Mouse (Mus musculus) ES-E14 (cell line): Measurements from ENCODE around the gene Gna15. TPM values are rescaled to one million over a fixed set of nuclear protein-coding genes. Genes with fewer than 3 reads are reported as not detected.
A peak's percentile ranks its signal among the peaks of the same experiment; 100 is the strongest.

Experiments used
- DNase-seq: peaks from one replicate; pipeline ENCODE4 v3.0.0-alpha.2; 2013; ENCODE audit warnings: low read depth, low spot score
- H3K27ac ChIP-seq: 2 replicates; pipeline ENCODE4 v1.5.1; 2012; ENCODE audit warnings: low read depth, mild to moderate bottlenecking, low read length, moderate library complexity, mixed read lengths; ENCODE audit not compliant: poor library complexity, insufficient read depth, severe bottlenecking
- H3K36me3 ChIP-seq: 2 replicates; pipeline ENCODE4 v1.6.1; 2012; ENCODE audit warnings: mild to moderate bottlenecking, low read length, moderate library complexity, mixed read lengths; ENCODE audit not compliant: control insufficient read depth, poor library complexity, insufficient read depth, severe bottlenecking
- H3K4me1 ChIP-seq, 2 experiments: fragments of 150-350 bp in 1 of 2; sonication (generic) in 1 of 2; 2 replicates each; pipeline ENCODE4 v1.6.1; 2012; ENCODE audit warnings: low read length in 2 of 2, mild to moderate bottlenecking in 1 of 2, mixed read lengths in 1 of 2; ENCODE audit not compliant: control insufficient read depth in 2 of 2, insufficient read depth in 2 of 2, poor library complexity in 1 of 2
- H3K4me3 ChIP-seq, 2 experiments: fragments of 150-350 bp in 1 of 2; sonication (generic) in 1 of 2; 2 replicates each; pipeline ENCODE4 v1.5.1; 2012; ENCODE audit warnings: low read length in 2 of 2, low read depth in 1 of 2, mild to moderate bottlenecking in 1 of 2, mixed read lengths in 1 of 2; ENCODE audit not compliant: insufficient read depth in 1 of 2, poor library complexity in 1 of 2, severe bottlenecking in 1 of 2
- H3K9ac ChIP-seq: 2 replicates; pipeline ENCODE4 v1.6.1; 2012; ENCODE audit warnings: low read depth, mild to moderate bottlenecking, low read length, mixed read lengths; ENCODE audit not compliant: poor library complexity, insufficient read depth, severe bottlenecking
- H3K9me3 ChIP-seq: fragments of 150-350 bp; sonication (generic); 2 replicates; pipeline ENCODE4 v1.6.1; 2012; ENCODE audit warnings: low read depth, mild to moderate bottlenecking, low read length; ENCODE audit not compliant: control insufficient read depth, insufficient read depth
- CHD2 ChIP-seq: IDR thresholded peaks from 2 replicates; pipeline ENCODE4 v1.6.1; 2014; ENCODE audit warnings: mild to moderate bottlenecking, low read depth, low read length, inconsistent platforms
- HCFC1 ChIP-seq: IDR thresholded peaks from 2 replicates; pipeline ENCODE4 v1.6.1; 2012; ENCODE audit warnings: low read length, inconsistent platforms, borderline replicate concordance; ENCODE audit not compliant: insufficient read depth
- MAFK ChIP-seq: IDR thresholded peaks from 2 replicates; pipeline ENCODE4 v1.6.1; 2014; ENCODE audit warnings: mild to moderate bottlenecking, low read depth, low read length, inconsistent platforms; ENCODE audit not compliant: insufficient read depth
- ZC3H11A ChIP-seq: IDR thresholded peaks from 2 replicates; pipeline ENCODE4 v1.6.1; 2012; ENCODE audit warnings: low read depth, mild to moderate bottlenecking, inconsistent platforms, low read length, borderline replicate concordance
- ZNF384 ChIP-seq: IDR thresholded peaks from 2 replicates; pipeline ENCODE4 v1.6.1; 2012; ENCODE audit warnings: low read depth, low read length, inconsistent platforms
- in situ Hi-C, 2 experiments: fragments of 600-800 bp; cut with MboI; formaldehyde crosslinking; loops; one replicate each; pipeline ENCODE4 v1.15.1; 2025; ENCODE audit warnings: low sequenced_read_pairs in 2 of 2, inconsistent platforms in 1 of 2; ENCODE audit not compliant: unreplicated experiment in 2 of 2
- total RNA-seq: library from RNA; depleted of rRNA; stranded (reverse); fragments of 300-350 nt; gene quantifications from 2 replicates; pipeline ENCODE4 v1.2.3, GENCODE M21; 2012

Gna15 gene
- total RNA-seq, 1 experiment: 11.8 TPM

GRCm38 (mm10) chr10:81517227-81517626, 6.8 kb downstream of the Gna15 start:
- H3K36me3 ChIP-seq: no peaks in the 10 kb centered on the region
- in situ Hi-C loops: no loop called here
- DNase-seq: no peak
- no peaks in the 10 kb centered on the region for H3K9me3 ChIP-seq
- H3K9ac ChIP-seq: no peak overlapping the region
- peaks cover 0 to 2% of the 10 kb centered on the region in 2 experiments; a peak in 1 of 4 replicates for H3K4me1 ChIP-seq
- no peak overlapping the region for H3K27ac ChIP-seq
- H3K4me3 ChIP-seq: no peak overlapping the region
- TF ChIP-seq MAFK (no peak), HCFC1 (no peak), CHD2 (no peak), ZNF384 (no peak), ZC3H11A (no peak)

GRCm38 (mm10) chr10:81513798-81514197, 10.2 kb downstream of the Gna15 start:
- Histone ChIP-seq H3K9me3 (no peaks in the 10 kb centered on the region), H3K27ac (no peak overlapping the region), H3K36me3 (no peaks in the 10 kb centered on the region), H3K4me3 (no peak overlapping the region), H3K9ac (no peak overlapping the region), H3K4me1 (peaks cover 0 to 10% of the 10 kb centered on the region in 2 experiments; a peak in 2 of 4 replicates)
- TF ChIP-seq CHD2 (no peak), ZNF384 (no peak), ZC3H11A (no peak), HCFC1 (no peak)
- no peak for DNase-seq
- in situ Hi-C loops: no loop called here

DNA sequence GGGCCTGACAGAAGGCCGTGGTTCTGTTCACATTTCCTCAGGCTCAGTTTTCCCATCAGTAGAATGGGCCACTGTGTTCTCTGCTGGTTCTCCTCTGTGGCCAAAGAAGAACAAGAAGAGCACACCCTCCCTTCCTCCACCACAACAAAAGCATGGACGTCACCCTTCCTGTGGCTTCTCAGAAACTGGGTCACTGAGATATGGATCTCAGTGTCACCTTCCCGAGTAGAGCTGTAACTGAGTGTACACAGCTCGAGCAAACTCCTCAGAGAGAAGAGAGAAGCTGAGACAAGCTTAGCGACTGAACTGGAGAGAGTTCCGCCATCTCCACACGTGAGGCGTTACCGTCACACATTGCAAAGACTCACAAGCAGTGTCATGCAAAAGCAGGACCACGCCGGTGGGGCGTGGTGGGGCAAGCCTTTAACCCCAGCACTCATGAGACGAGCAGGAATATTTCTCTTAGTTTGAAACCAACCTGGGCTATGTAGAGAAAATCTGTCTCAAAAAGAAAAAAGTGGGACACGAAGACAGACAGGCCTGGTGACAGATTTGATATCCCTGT, 13.7 kb downstream of the Gna15 start:
- Histone ChIP-seq H3K36me3 (peaks cover 5% of the 10 kb centered on the region; the same call in 1 of the 2 replicates), H3K4me3 (no peak overlapping the region), H3K4me1 (peaks cover 2 to 24% of the 10 kb centered on the region in 2 experiments; a peak in 2 of 4 replicates), H3K9me3 (no peaks in the 10 kb centered on the region), H3K27ac (no peak overlapping the region), H3K9ac (no peak overlapping the region)
- no peak for TF ChIP-seq HCFC1
- no peak for TF ChIP-seq ZC3H11A
- no peak for TF ChIP-seq CHD2
- no peak for TF ChIP-seq ZNF384
- TF ChIP-seq MAFK: no peak
- in situ Hi-C loops: no loop called here
- DNase-seq: no peak

GRCm38 (mm10) chr10:81507691-81508489, 16.1 kb downstream of the Gna15 start:
- TF ChIP-seq MAFK (peak; percentile 94), CHD2 (no peak)
- Histone ChIP-seq H3K36me3 (peaks cover 5% of the 10 kb centered on the region; the same call in 1 of the 2 replicates), H3K4me3 (peak overlapping the region; percentile 67 to 69), H3K4me1 (peaks cover 2 to 25% of the 10 kb centered on the region in 2 experiments; a peak in 2 of 4 replicates), H3K9ac (peak overlapping the region; percentile 38), H3K9me3 (no peaks in the 10 kb centered on the region), H3K27ac (peak overlapping the region; percentile 86)
- in situ Hi-C loops: no loop called here
- no peak for DNase-seq

DNA sequence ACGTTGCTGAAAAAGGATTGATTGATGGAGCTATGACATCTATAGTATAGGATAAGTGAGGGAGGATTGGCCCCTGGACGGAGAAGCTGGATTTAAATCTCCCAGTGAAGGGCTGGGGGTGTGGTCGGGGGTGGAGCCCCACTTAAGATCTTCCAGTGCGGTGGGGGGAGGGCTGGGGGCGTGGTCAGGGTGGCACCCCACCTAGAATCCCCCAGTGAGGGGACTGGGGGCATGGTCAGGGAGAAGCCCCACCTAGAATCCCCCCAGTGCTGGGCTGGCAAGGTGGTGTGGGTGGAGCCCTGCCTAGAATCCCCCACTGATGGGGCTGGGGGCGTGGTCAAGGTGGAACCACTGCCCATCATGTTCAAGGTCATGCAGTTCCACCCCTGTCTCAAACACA, 16.9 kb downstream of the Gna15 start:
- Histone ChIP-seq H3K9me3 (no peaks in the 10 kb centered on the region), H3K36me3 (peaks cover 5% of the 10 kb centered on the region; the same call in 1 of the 2 replicates), H3K27ac (peak overlapping the region; percentile 86), H3K4me3 (peak overlapping the region in 1 of 2 experiments; percentile 67; a peak in 2 of 4 replicates), H3K4me1 (peaks cover 2 to 22% of the 10 kb centered on the region in 2 experiments; a peak in 2 of 4 replicates), H3K9ac (no peak overlapping the region)
- in situ Hi-C loops: no loop called here
- DNase-seq: peak; percentile 70
- TF ChIP-seq HCFC1: no peak
